Mouse (Mus musculus): ENCODE data around the gene Slc15a2. TPM values are rescaled to one million over a fixed set of nuclear protein-coding genes. Genes with fewer than 3 reads are reported as not detected.

The Slc15a2 gene
- polyA plus RNA-seq, 1 experiment from 2014 or later: 3.7 TPM

- ATAC-seq (ENCODE audit: low FRiP score) (no peak), DNase-seq (ENCODE audit: low spot score) (no peak)
- no peaks in the 10 kb centered on the region for H3K9me3 ChIP-seq (ENCODE audit: control insufficient read depth, low read length)
- H3K9ac ChIP-seq (ENCODE audit: low read depth, low read length): no peak overlapping the region
- H3K4me2 ChIP-seq (replicated peaks; ENCODE audit: low read depth, low read length): no peak overlapping the region
- H3K4me1 ChIP-seq (replicated peaks; ENCODE audit: control insufficient read depth, insufficient read depth, low read length): no peaks in the 10 kb centered on the region
- no peaks in the 10 kb centered on the region for H3K27me3 ChIP-seq (ENCODE audit: control insufficient read depth, insufficient read depth, low read length)
- WGBS: 89% methylated on average over 8 of the region's 8 CpGs
- H3K36me3 ChIP-seq (ENCODE audit: control insufficient read depth, insufficient read depth, low read length): no peaks in the 10 kb centered on the region
- H3K4me3 ChIP-seq (ENCODE audit: low read depth, low read length): no peak overlapping the region
- no peak overlapping the region for H3K27ac ChIP-seq (ENCODE audit: low read depth, low read length)
Observed at GRCm38 (mm10) chr16:36743580-36743979, 41.2 kb downstream of the Slc15a2 start.

GRCm38 (mm10) chr16:36739404-36739930 lies 45.3 kb downstream of the Slc15a2 start:
- H3K4me1 ChIP-seq (replicated peaks; ENCODE audit: control insufficient read depth, insufficient read depth, low read length): no peaks in the 10 kb centered on the region
- WGBS: 61% methylated on average over 4 of the region's 4 CpGs
- no peak overlapping the region for H3K4me2 ChIP-seq (replicated peaks; ENCODE audit: low read depth, low read length)
- DNase-seq (ENCODE audit: low spot score): no peak
- H3K27me3 ChIP-seq (ENCODE audit: control insufficient read depth, insufficient read depth, low read length): no peaks in the 10 kb centered on the region
- H3K27ac ChIP-seq (ENCODE audit: low read depth, low read length): no peak overlapping the region
- H3K9ac ChIP-seq (ENCODE audit: low read depth, low read length): no peak overlapping the region
- ATAC-seq (ENCODE audit: low FRiP score): no peak
- H3K9me3 ChIP-seq (ENCODE audit: control insufficient read depth, low read length): no peaks in the 10 kb centered on the region
- no peak overlapping the region for H3K4me3 ChIP-seq (ENCODE audit: low read depth, low read length)
- no peaks in the 10 kb centered on the region for H3K36me3 ChIP-seq (ENCODE audit: control insufficient read depth, insufficient read depth, low read length)

- Histone ChIP-seq H3K36me3 (ENCODE audit: control insufficient read depth, insufficient read depth, low read length) (no peaks in the 10 kb centered on the region), H3K27ac (ENCODE audit: low read depth, low read length) (no peak overlapping the region), H3K27me3 (ENCODE audit: control insufficient read depth, insufficient read depth, low read length) (no peaks in the 10 kb centered on the region), H3K4me3 (ENCODE audit: low read depth, low read length) (no peak overlapping the region), H3K9ac (ENCODE audit: low read depth, low read length) (no peak overlapping the region), H3K4me2 (replicated peaks; ENCODE audit: low read depth, low read length) (no peak overlapping the region), H3K4me1 (replicated peaks; ENCODE audit: control insufficient read depth, insufficient read depth, low read length) (no peaks in the 10 kb centered on the region), H3K9me3 (ENCODE audit: control insufficient read depth, low read length) (no peaks in the 10 kb centered on the region)
- DNase-seq (ENCODE audit: low spot score): no peak
- ATAC-seq (ENCODE audit: low FRiP score): no peak
- 92% methylated on average over 3 of the region's 3 CpGs for WGBS
Observed at GRCm38 (mm10) chr16:36735421-36735820, 49.3 kb downstream of the Slc15a2 start.

GRCm38 (mm10) chr16:36733827-36734226 lies 50.9 kb downstream of the Slc15a2 start:
- Histone ChIP-seq H3K4me2 (replicated peaks; ENCODE audit: low read depth, low read length) (no peak overlapping the region), H3K9me3 (ENCODE audit: control insufficient read depth, low read length) (no peaks in the 10 kb centered on the region), H3K27ac (ENCODE audit: low read depth, low read length) (no peak overlapping the region), H3K36me3 (ENCODE audit: control insufficient read depth, insufficient read depth, low read length) (no peaks in the 10 kb centered on the region), H3K27me3 (ENCODE audit: control insufficient read depth, insufficient read depth, low read length) (no peaks in the 10 kb centered on the region), H3K9ac (ENCODE audit: low read depth, low read length) (no peak overlapping the region), H3K4me1 (replicated peaks; ENCODE audit: control insufficient read depth, insufficient read depth, low read length) (no peaks in the 10 kb centered on the region), H3K4me3 (ENCODE audit: low read depth, low read length) (no peak overlapping the region)
- DNase-seq (ENCODE audit: low spot score) (no peak), ATAC-seq (ENCODE audit: low FRiP score) (no peak)
- WGBS: 86% methylated on average over 1 of the region's 1 CpGs

- no peaks in the 10 kb centered on the region for H3K9me3 ChIP-seq (ENCODE audit: control insufficient read depth, low read length)
- H3K4me1 ChIP-seq (replicated peaks; ENCODE audit: control insufficient read depth, insufficient read depth, low read length): no peaks in the 10 kb centered on the region
- ATAC-seq (ENCODE audit: low FRiP score) (no peak), DNase-seq (ENCODE audit: low spot score) (no peak)
- H3K36me3 ChIP-seq (ENCODE audit: control insufficient read depth, insufficient read depth, low read length): no peaks in the 10 kb centered on the region
- no peak overlapping the region for H3K4me2 ChIP-seq (replicated peaks; ENCODE audit: low read depth, low read length)
- no peak overlapping the region for H3K4me3 ChIP-seq (ENCODE audit: low read depth, low read length)
- H3K27me3 ChIP-seq (ENCODE audit: control insufficient read depth, insufficient read depth, low read length): no peaks in the 10 kb centered on the region
- H3K9ac ChIP-seq (ENCODE audit: low read depth, low read length): no peak overlapping the region
- no peak overlapping the region for H3K27ac ChIP-seq (ENCODE audit: low read depth, low read length)
Observed at GRCm38 (mm10) chr16:36732572-36732971, 52.2 kb downstream of the Slc15a2 start.

- Histone ChIP-seq H3K9me3 (ENCODE audit: control insufficient read depth, low read length) (no peaks in the 10 kb centered on the region), H3K27ac (ENCODE audit: low read depth, low read length) (no peak overlapping the region), H3K4me2 (replicated peaks; ENCODE audit: low read depth, low read length) (no peak overlapping the region), H3K36me3 (ENCODE audit: control insufficient read depth, insufficient read depth, low read length) (no peaks in the 10 kb centered on the region), H3K4me1 (replicated peaks; ENCODE audit: control insufficient read depth, insufficient read depth, low read length) (no peaks in the 10 kb centered on the region), H3K9ac (ENCODE audit: low read depth, low read length) (no peak overlapping the region), H3K4me3 (ENCODE audit: low read depth, low read length) (no peak overlapping the region), H3K27me3 (ENCODE audit: control insufficient read depth, insufficient read depth, low read length) (no peaks in the 10 kb centered on the region)
- ATAC-seq (ENCODE audit: low FRiP score): no peak
- DNase-seq (ENCODE audit: low spot score): no peak
- WGBS: 91% methylated on average over 2 of the region's 2 CpGs
Observed at GRCm38 (mm10) chr16:36728959-36729358, 55.8 kb downstream of the Slc15a2 start.

- 76% methylated on average over 3 of the region's 3 CpGs for WGBS
- H3K27me3 ChIP-seq (ENCODE audit: control insufficient read depth, insufficient read depth, low read length): no peaks in the 10 kb centered on the region
- H3K4me3 ChIP-seq (ENCODE audit: low read depth, low read length): no peak overlapping the region
- H3K4me1 ChIP-seq (replicated peaks; ENCODE audit: control insufficient read depth, insufficient read depth, low read length): no peaks in the 10 kb centered on the region
- no peaks in the 10 kb centered on the region for H3K9me3 ChIP-seq (ENCODE audit: control insufficient read depth, low read length)
- DNase-seq (ENCODE audit: low spot score) (no peak), ATAC-seq (ENCODE audit: low FRiP score) (no peak)
- no peaks in the 10 kb centered on the region for H3K36me3 ChIP-seq (ENCODE audit: control insufficient read depth, insufficient read depth, low read length)
- H3K4me2 ChIP-seq (replicated peaks; ENCODE audit: low read depth, low read length): no peak overlapping the region
- H3K27ac ChIP-seq (ENCODE audit: low read depth, low read length): no peak overlapping the region
- H3K9ac ChIP-seq (ENCODE audit: low read depth, low read length): no peak overlapping the region
Observed at GRCm38 (mm10) chr16:36723880-36724443, 60.8 kb downstream of the Slc15a2 start.

- Histone ChIP-seq H3K36me3 (ENCODE audit: control insufficient read depth, insufficient read depth, low read length) (no peaks in the 10 kb centered on the region), H3K4me1 (replicated peaks; ENCODE audit: control insufficient read depth, insufficient read depth, low read length) (no peaks in the 10 kb centered on the region), H3K4me3 (ENCODE audit: low read depth, low read length) (no peak overlapping the region), H3K27me3 (ENCODE audit: control insufficient read depth, insufficient read depth, low read length) (no peaks in the 10 kb centered on the region), H3K4me2 (replicated peaks; ENCODE audit: low read depth, low read length) (no peak overlapping the region), H3K9me3 (ENCODE audit: control insufficient read depth, low read length) (no peaks in the 10 kb centered on the region), H3K27ac (ENCODE audit: low read depth, low read length) (no peak overlapping the region), H3K9ac (ENCODE audit: low read depth, low read length) (no peak overlapping the region)
- no peak for DNase-seq (ENCODE audit: low spot score)
- no peak for ATAC-seq (ENCODE audit: low FRiP score)
- WGBS: 15% methylated on average over 4 of the region's 4 CpGs
Observed at GRCm38 (mm10) chr16:36722739-36723138, 62.0 kb downstream of the Slc15a2 start.

- Histone ChIP-seq H3K9ac (ENCODE audit: low read depth, low read length) (no peak overlapping the region), H3K27ac (ENCODE audit: low read depth, low read length) (no peak overlapping the region), H3K36me3 (ENCODE audit: control insufficient read depth, insufficient read depth, low read length) (no peaks in the 10 kb centered on the region), H3K4me1 (replicated peaks; ENCODE audit: control insufficient read depth, insufficient read depth, low read length) (no peaks in the 10 kb centered on the region), H3K9me3 (ENCODE audit: control insufficient read depth, low read length) (no peaks in the 10 kb centered on the region), H3K4me2 (replicated peaks; ENCODE audit: low read depth, low read length) (no peak overlapping the region), H3K4me3 (ENCODE audit: low read depth, low read length) (no peak overlapping the region), H3K27me3 (ENCODE audit: control insufficient read depth, insufficient read depth, low read length) (no peaks in the 10 kb centered on the region)
- DNase-seq (ENCODE audit: low spot score): no peak
- no peak for ATAC-seq (ENCODE audit: low FRiP score)
- WGBS: 68% methylated on average over 13 of the region's 13 CpGs
Observed at GRCm38 (mm10) chr16:36720194-36721055, 64.3 kb downstream of the Slc15a2 start.

Data from hindbrain, embryonic 11.5 days (tissue).